Mouse (Mus musculus): ENCODE measurements around the gene Igfbp6.

GRCm38 (mm10) chr15:102111495-102111829, 32.7 kb upstream of the Igfbp6 start:
- TF ChIP-seq CTCF (IDR thresholded peaks at IDR 0.05; ENCODE audit: control insufficient read depth, insufficient read depth, insufficient read length), result no peak
- TF ChIP-seq USF1 (IDR thresholded peaks at IDR 0.05; ENCODE audit: low read depth), result no peak
- no peak for TF ChIP-seq FOSL1 (IDR thresholded peaks at IDR 0.05; ENCODE audit: insufficient read depth, low read length, poor library complexity, severe bottlenecking)
- TF ChIP-seq MAX (IDR thresholded peaks at IDR 0.05), result no peak

Data from C2C12 (cell line).